Mouse (Mus musculus) cerebellum, adult 11 months (tissue): ENCODE data around the gene C130032M10Rik.

Source experiments
- DNase-seq: peaks from one replicate; pipeline ENCODE4 v3.0.0; 2022

Gene C130032M10Rik

GRCm38 (mm10) chr9:114515364-114515763 lies at the start of gene C130032M10Rik:
Gene C130032M10Rik, plus strand, starts transcription at chr9:114515697.
- DNase-seq = no peak

DNA sequence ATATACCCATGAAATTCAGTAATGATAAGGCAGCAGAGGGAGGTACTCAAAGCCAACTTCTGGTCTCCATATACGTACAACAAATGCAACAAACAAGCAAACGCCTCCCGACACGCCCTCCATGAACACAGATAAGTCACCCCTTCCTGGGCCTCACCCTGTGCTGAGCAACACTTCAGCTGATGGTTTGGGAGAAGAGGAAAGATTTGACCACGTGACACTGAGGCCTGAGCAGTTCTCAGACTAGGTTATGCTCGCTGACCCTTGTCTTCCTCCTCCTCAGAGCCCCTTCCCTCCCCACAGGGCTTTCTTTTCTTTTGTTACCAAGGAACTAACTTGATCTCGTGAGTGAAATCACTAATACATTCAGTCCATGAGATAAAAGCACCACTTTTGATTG lies 48.6 kb upstream of the C130032M10Rik start:
- DNase-seq = no peak

- DNase-seq = no peak
These were observed 47.3 kb upstream of the C130032M10Rik start for GRCm38 (mm10) chr9:114468217-114468616.

DNA sequence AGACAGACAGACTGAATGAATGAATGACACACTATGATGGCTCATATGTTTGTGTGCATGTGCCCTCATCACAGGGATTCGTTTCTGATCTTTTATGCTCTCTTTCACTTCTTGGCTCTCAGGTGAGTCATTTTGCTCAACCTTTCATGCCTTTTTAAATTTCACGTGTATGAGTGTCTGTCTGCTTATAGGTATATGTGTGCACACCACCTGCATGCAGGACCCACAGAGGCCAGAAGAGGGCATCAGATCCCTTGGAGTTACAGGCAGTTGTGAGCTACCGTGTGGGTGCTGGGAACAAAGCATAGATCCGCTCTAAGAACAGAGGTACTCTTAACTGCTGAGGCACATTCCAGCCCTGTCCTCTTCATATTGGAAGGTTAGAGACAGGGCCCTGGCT lies 46.8 kb upstream of the C130032M10Rik start:
- no peak for DNase-seq

GRCm38 (mm10) chr9:114471892-114472291 lies 43.6 kb upstream of the C130032M10Rik start:
- no peak for DNase-seq

- DNase-seq = no peak
These were observed 38.5 kb upstream of the C130032M10Rik start for GRCm38 (mm10) chr9:114477019-114477418.

DNA sequence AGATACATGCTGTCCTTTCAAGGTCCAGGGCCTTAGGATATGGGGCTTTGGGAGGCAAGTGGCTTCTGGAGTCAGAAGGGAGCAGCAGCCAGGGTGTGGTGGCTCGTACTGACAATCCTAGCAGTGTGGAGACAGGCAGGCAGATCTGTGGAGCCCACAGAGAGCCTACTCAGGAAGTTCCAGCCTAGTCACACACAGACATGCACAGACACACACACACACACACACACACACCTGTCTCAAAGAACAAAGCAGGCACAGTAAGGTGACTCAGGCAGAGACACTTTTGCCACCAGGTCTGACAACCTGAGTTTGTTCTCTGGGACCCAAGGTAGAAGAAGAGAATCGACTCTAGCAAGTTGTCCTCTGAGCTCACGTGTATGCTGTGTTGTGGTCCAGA lies 34.6 kb upstream of the C130032M10Rik start:
- no peak for DNase-seq

GRCm38 (mm10) chr9:114484771-114485170 lies 30.7 kb upstream of the C130032M10Rik start:
- no peak for DNase-seq

DNA sequence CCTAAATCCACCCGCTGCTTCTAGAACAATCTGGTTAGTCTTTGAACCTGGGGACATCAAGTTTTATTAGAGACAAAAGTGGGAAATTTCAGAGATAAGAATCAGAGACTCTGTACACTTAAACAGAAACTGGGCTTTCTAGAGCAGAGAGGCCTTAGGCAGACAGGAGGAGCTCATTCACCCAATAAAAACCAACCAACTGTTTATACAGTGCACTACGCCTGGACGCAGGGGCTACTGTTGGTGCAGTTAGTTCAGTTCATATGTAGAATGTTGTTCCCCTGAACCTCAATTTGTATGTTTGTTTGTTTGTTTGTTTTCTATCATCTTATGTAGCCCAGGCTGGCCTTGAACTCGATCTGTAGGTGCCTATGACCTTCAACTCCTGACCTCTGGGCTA lies 28.7 kb upstream of the C130032M10Rik start:
- DNase-seq = no peak

- DNase-seq = no peak
These were observed 27.8 kb upstream of the C130032M10Rik start for GRCm38 (mm10) chr9:114487481-114488258.

DNA sequence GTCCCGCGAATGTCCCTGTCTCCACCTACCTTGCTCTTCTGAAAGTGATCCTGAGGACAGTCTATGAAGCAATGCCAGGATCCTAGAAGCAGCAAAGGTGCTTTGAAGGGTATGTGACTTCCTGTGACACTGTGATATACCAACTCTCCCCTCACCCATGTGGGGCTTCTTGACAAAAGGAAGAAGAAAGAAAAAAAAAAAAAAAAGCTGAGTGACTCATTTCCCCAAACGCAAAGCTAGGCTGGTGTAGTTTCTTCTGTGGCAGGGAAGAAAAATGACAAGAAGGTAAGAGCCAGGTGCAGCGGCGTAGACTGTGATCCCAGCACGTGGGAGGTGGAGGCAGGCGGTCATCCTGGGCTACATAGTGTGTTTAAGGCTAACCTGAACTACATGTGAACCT lies 19.0 kb upstream of the C130032M10Rik start:
- DNase-seq = no peak

DNA sequence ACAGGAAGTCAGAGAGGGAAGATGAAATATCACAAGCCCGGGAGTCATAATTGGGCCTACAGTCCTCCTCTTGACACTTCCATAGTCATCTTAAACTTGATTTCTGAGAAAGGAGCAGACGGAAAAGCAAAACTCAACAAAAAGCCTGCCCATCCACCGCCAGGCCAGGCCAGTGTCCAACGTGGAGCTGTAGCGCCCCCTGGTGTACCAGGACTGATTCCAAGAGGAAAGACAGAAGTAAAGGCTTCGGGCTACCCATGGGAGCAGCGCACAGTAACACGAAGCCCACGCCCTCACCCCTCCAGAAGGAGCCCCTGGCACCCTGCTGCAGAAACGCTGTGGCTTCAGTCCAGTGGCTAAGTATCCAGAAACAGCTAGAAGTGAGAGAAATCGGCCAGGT lies 17.3 kb upstream of the C130032M10Rik start:
- peak; percentile 36 for DNase-seq

- no peak for DNase-seq
These were observed 15.5 kb upstream of the C130032M10Rik start for GRCm38 (mm10) chr9:114499783-114500515.

DNA sequence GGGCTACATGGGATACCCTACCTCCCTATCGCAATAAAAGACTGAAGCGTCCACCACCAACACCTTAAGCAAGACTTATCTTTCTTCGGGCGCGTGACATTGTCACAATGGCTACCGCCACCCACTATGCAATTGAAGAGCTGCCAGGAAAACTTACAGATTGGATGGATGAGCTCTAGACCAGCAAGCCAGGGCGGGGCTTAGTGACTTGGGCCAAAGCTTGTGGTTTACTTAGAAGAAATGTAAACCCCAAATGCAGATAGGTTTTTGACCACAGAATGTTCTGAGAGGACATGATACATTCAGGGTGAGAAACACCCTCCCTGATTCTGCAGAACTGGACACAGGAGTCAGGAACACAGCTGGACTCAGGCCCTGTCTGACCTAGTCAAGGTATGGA lies 14.4 kb upstream of the C130032M10Rik start:
- no peak for DNase-seq

GRCm38 (mm10) chr9:114501913-114502312 lies 13.6 kb upstream of the C130032M10Rik start:
- DNase-seq = no peak

DNA sequence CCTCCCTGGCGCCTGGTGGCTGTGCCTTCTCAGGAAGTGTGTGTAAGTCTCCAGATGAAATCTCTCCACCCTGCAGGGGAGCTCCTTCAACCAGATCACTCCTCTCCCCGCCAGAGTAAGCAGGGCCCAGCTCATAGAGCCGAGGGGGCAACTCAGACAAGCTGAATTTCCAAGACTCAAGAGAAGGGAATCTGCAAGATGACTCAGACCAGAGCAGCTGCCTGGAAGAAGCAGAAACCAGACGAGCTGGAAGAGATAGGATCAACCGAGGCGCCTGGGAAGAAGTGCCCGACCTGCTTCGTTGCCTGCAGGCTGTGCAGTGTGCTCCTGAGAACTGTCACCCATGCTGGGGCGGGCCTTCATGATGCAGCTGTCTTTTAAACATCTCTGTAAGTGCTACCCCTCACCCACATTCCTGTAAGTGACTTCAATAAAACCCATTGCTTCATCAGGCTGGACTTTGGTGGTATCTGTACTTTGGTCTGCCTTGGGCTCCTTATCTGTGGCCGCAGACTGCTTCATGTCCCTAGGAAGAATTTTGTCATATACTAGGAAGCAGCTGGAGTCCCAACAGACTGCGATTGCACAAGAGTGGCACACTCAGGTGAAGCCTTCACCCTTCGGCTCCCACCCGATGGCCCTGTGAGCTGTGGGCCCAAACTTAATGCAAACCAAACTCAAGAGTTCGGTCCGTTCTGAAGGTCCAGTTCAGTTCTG lies 12.6 kb upstream of the C130032M10Rik start:
- no peak for DNase-seq

- DNase-seq = no peak
These were observed 10.7 kb upstream of the C130032M10Rik start, which contains the start of gene Ccr4 for GRCm38 (mm10) chr9:114504816-114505215. Gene Ccr4, minus strand, starts transcription at chr9:114504916.

DNA sequence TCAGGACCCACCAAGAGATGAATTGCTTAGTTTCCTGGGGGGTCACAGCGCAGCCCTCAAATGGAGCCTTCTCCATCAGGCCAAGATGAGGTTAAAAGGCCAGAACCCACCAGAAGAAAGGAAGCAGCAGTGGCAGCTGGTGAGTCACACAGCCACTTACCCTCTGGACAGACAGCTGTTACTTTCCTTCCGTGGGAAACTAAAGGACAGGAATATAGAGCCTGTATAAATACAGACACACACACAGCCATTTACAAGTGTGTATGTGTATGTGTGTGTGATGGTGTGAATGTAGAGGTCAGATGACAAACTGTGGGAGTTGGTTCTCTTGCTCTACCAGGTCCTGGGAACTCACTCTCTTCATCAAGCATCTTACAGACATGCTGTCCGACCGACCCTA lies 8.9 kb upstream of the C130032M10Rik start:
- no peak for DNase-seq

DNA sequence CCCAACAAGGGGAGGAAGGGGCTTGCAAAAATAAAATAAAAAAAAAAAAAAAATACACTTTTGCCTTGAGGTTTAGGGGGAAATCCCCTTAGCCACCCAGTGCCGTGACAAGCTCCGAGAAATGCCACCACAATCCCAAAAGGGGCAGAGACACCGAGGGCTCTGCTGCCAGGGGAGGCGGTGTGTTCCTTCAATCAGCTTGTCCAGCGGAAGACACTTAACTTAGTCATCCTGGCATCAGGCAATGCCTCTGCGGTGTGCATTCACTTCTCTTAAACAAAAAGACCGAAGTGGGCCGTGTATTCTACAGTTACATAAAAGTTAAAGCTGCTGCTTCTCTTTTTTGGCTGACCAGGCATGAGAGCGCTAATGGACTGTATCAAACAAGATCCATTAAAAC lies 8.1 kb upstream of the C130032M10Rik start:
- no peak for DNase-seq

DNA sequence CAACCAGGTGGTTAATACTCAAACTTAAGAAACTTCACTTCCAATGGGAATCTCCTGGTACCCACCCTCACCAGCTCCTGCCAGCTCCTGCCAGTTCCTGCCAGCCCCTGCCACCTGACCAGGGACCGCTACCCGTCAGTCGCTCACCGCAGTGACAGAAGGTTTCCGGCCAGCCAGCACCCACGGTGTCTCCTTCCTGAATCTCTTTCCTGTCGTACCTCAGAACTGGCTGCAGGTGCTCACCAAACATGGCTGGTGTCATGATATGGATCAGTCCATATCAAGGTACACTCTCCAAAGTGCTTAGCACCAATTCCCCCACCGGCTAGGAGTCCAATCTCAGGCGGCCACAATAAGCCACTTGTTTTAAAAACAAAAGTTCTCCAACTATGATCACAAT lies 5.7 kb upstream of the C130032M10Rik start:
- no peak for DNase-seq

- DNase-seq = no peak
These were observed 2.7 kb upstream of the C130032M10Rik start for GRCm38 (mm10) chr9:114512831-114513230.

DNA sequence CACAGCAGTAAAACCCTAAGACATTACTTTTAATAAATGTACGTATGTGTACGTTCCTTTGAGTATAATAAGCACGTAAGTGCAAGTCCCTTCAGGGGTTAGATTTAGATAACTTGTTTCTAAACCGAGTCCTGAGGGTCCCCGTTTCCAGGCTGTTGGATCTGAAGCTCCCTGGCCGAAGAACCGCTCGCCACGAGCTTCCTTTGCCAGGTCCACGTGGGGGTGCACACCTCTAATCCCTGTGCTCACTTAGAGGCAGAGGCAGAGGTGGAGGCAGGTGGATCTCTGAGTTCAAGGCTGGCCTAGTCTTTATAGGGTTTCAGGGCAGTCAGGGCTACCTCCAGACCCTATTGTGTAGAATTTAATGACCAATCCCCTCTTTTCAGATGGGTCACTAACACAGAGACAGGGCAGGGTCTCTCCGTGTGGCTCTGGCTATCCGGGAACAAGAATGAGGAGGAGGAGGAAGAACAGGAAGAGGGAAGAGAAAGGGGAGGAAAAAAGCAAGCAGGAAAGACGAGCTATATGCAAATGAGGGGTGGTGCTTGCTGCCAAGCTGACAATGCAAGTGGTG lies 2.5 kb downstream of the C130032M10Rik start:
- DNase-seq = no peak

DNA sequence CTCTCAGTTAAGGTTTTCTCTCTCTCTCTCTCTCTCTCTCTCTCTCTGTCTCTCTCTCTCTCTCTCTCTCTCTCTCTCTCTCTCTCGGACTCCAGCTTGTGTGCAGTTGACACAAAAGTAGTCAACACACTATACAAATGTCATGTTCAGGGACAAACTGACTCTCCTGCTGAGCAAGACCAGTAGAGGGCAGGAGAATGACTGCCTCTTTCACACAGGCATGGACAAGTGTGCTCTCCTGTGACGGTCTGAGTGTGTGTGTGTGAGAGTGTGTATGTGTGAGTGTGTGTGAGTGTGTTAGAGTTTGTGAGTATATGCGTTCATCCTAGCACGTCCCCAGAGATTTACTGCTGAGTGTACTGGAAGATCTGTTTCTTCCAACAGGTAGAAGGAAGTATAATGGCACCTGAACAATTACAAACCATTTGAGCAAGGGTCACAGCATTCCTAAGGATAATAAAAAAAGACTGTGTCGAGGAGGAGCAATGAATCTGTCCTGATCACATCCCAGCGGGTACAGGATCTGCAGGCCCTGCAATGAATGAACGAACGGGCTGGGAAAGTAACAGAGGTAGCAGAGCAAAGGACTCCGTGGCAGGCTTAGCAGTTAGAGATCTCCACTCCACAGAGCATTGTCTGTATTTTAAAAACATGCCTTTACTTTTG lies 3.4 kb downstream of the C130032M10Rik start:
- no peak for DNase-seq
